Mouse (Mus musculus): ENCODE results near the gene Sesn1. TPM values are rescaled to one million over a fixed set of nuclear protein-coding genes. Genes with fewer than 3 reads are reported as not detected.

The Sesn1 gene
- total and polyA plus RNA-seq, 3 experiments = 11.7 TPM; not detected in 1

GRCm38 (mm10) chr10:41804711-41805110 lies 5.0 kb upstream of the Sesn1 start:
- H3K9ac ChIP-seq (ENCODE audit: control insufficient read depth, low read depth, low read length, poor library complexity, severe bottlenecking) = no peak overlapping the region
- peaks cover 0 to 4% of the 10 kb centered on the region in 2 experiments for H3K36me3 ChIP-seq (ENCODE audit: control insufficient read depth in 1 of 2, insufficient read depth in 2 of 2, low read length in 2 of 2)
- no peaks in the 10 kb centered on the region for H3K27me3 ChIP-seq (ENCODE audit: control insufficient read depth in 1 of 2, insufficient read depth in 2 of 2, low read length in 2 of 2)
- no peaks in the 10 kb centered on the region; a peak in 1 of 4 replicates for H3K4me1 ChIP-seq (ENCODE audit: control insufficient read depth in 1 of 2, insufficient read depth in 2 of 2, low read length in 2 of 2)
- DNase-seq (ENCODE audit: low read depth, low spot score) = no peak
- TF ChIP-seq NELFE (IDR thresholded peaks at IDR 0.05; ENCODE audit: low read depth, low read length) (no peak), CHD2 (IDR thresholded peaks at IDR 0.05; ENCODE audit: low read length) (no peak), MXI1 (IDR thresholded peaks at IDR 0.05; ENCODE audit: low read depth, low read length) (no peak), SMC3 (IDR thresholded peaks at IDR 0.05; ENCODE audit: low read depth, low read length) (no peak), CTCF (IDR thresholded peaks at IDR 0.05 in 2 of 3, conservative IDR thresholded peaks at IDR 0.05 in 1 of 3; ENCODE audit: control insufficient read depth in 1 of 3, insufficient read depth in 1 of 3, low read depth in 2 of 3, low read length in 3 of 3, poor library complexity in 1 of 3, severe bottlenecking in 1 of 3) (no peak), UBTF (IDR thresholded peaks at IDR 0.05; ENCODE audit: borderline replicate concordance, insufficient read depth, low read depth, low read length) (no peak), MYC (IDR thresholded peaks at IDR 0.05; ENCODE audit: low read depth, low read length) (no peak), CHD1 (IDR thresholded peaks at IDR 0.05; ENCODE audit: low read depth, low read length) (no peak), HCFC1 (IDR thresholded peaks at IDR 0.05; ENCODE audit: low read depth, low read length) (no peak), MEF2A (IDR thresholded peaks at IDR 0.05; ENCODE audit: extremely low read depth, insufficient replicate concordance, low read depth, low read length, poor library complexity, severe bottlenecking) (no peak), GATA1 (IDR thresholded peaks at IDR 0.05; ENCODE audit: low read depth, low read length) (no peak), POLR2A (IDR thresholded peaks at IDR 0.05; ENCODE audit: control insufficient read depth in 1 of 2, insufficient read depth in 1 of 2, low read depth in 1 of 2, low read length in 2 of 2, poor library complexity in 1 of 2) (no peak), ETS1 (IDR thresholded peaks at IDR 0.05; ENCODE audit: low read depth, low read length) (no peak), ZC3H11A (IDR thresholded peaks at IDR 0.05; ENCODE audit: low read depth, low read length) (no peak), RAD21 (IDR thresholded peaks at IDR 0.05; ENCODE audit: low read depth, low read length) (no peak), ZKSCAN1 (IDR thresholded peaks at IDR 0.05; ENCODE audit: low read depth, low read length) (no peak), NRF1 (IDR thresholded peaks at IDR 0.05; ENCODE audit: insufficient read depth, low read depth, low read length, poor library complexity, severe bottlenecking) (no peak), MAX (IDR thresholded peaks at IDR 0.05; ENCODE audit: low read length) (no peak)
- H3K4me3 ChIP-seq (ENCODE audit: control insufficient read depth in 1 of 2, insufficient read depth in 1 of 2, low read depth in 2 of 2, low read length in 2 of 2) = no peak overlapping the region
- peaks cover 3% of the 10 kb centered on the region for H3K79me2 ChIP-seq (ENCODE audit: control insufficient read depth, insufficient read depth, low read length, poor library complexity)
- H3K9me3 ChIP-seq (replicated peaks; ENCODE audit: insufficient read depth, low read length) = no peaks in the 10 kb centered on the region
- no peak overlapping the region for H3K27ac ChIP-seq (ENCODE audit: control insufficient read depth, low read depth, low read length)

GRCm38 (mm10) chr10:41805729-41806355 lies 3.9 kb upstream of the Sesn1 start:
- no peak for TF ChIP-seq TAL1 (IDR thresholded peaks at IDR 0.05; ENCODE audit: low read length)
- Histone ChIP-seq H3K9ac (ENCODE audit: control insufficient read depth, low read depth, low read length, poor library complexity, severe bottlenecking) (no peak overlapping the region), H3K4me3 (ENCODE audit: control insufficient read depth in 1 of 2, insufficient read depth in 1 of 2, low read depth in 2 of 2, low read length in 2 of 2) (no peak overlapping the region), H3K36me3 (ENCODE audit: control insufficient read depth in 1 of 2, insufficient read depth in 2 of 2, low read length in 2 of 2) (peaks cover 0 to 4% of the 10 kb centered on the region in 2 experiments; a peak in 3 of 4 replicates), H3K4me1 (ENCODE audit: control insufficient read depth in 1 of 2, insufficient read depth in 2 of 2, low read length in 2 of 2) (no peaks in the 10 kb centered on the region; a peak in 1 of 4 replicates), H3K27ac (ENCODE audit: control insufficient read depth, low read depth, low read length) (no peak overlapping the region), H3K9me3 (replicated peaks; ENCODE audit: insufficient read depth, low read length) (no peaks in the 10 kb centered on the region), H3K27me3 (ENCODE audit: control insufficient read depth in 1 of 2, insufficient read depth in 2 of 2, low read length in 2 of 2) (no peaks in the 10 kb centered on the region), H3K79me2 (ENCODE audit: control insufficient read depth, insufficient read depth, low read length, poor library complexity) (peaks cover 6% of the 10 kb centered on the region)
- DNase-seq (ENCODE audit: low read depth, low spot score) = no peak

Data from MEL (cell line).